Mouse (Mus musculus) gastrocnemius, postnatal 4 days (tissue): ENCODE data around the gene Fbln7. TPM values are rescaled to one million over a fixed set of nuclear protein-coding genes. Genes with fewer than 3 reads are reported as not detected.

ENCODE experiments used
- microRNA-seq: library from miRNA; unstranded; fragments of <30 nt; microRNA quantifications from one replicate; pipeline ENCODE4 v1.2.0, GENCODE M21; 2021
- total RNA-seq, 2 experiments: library from RNA; stranded (reverse); gene quantifications; 2 replicates each; pipeline ENCODE4 v1.2.3; 2021

Gene Fbln7
- total RNA-seq, 2 experiments from 2014 or later: 8.5 to 9.0 TPM

Small RNA genes within 50 kb of the gene (microRNA-seq; reads per million reads assigned to microRNA genes)
- gene Gm22859: not detected

Other genes with a start within 250 kb of the Fbln7 start
- 10 to 100 TPM; 66.8 to 74.1 TPM for gene Anapc1, start 175.6 kb upstream of the Fbln7 start, total RNA-seq
- 1 to 10 TPM; 4.7 to 5.8 TPM for gene Mertk, start 164.0 kb upstream of the Fbln7 start, total RNA-seq
- gene Tmem87b, start 44.9 kb upstream of the Fbln7 start, total RNA-seq: 10 to 100 TPM; 20.5 to 23.0 TPM
- gene Zc3h8, start 81.1 kb downstream of the Fbln7 start, total RNA-seq: 1 to 10 TPM; 6.1 TPM
- gene Zc3h6, start 104.4 kb downstream of the Fbln7 start, total RNA-seq: 1 to 10 TPM; 8.3 to 9.4 TPM
- gene Gm10762, start 104.7 kb downstream of the Fbln7 start, total RNA-seq: 1 to 10 TPM; 8.3 to 8.6 TPM
- gene Vinac1, start 185.2 kb downstream of the Fbln7 start, total RNA-seq: under 1 TPM; 0.05 to 0.18 TPM
- 10 to 100 TPM; 17.0 to 18.3 TPM for gene Ttl, start 203.0 kb downstream of the Fbln7 start, total RNA-seq
- gene Polr1b, start 238.0 kb downstream of the Fbln7 start, total RNA-seq: 10 to 100 TPM; 16.4 to 17.8 TPM